Mouse (Mus musculus) right cerebral cortex, postnatal 14 days (tissue): ENCODE data around the gene Commd1.
A peak's percentile ranks its signal among the peaks of the same experiment; 100 is the strongest.

Experiments
- DNase-seq: peaks from one replicate; pipeline ENCODE4 v3.0.0; 2022

Commd1 gene

DNA sequence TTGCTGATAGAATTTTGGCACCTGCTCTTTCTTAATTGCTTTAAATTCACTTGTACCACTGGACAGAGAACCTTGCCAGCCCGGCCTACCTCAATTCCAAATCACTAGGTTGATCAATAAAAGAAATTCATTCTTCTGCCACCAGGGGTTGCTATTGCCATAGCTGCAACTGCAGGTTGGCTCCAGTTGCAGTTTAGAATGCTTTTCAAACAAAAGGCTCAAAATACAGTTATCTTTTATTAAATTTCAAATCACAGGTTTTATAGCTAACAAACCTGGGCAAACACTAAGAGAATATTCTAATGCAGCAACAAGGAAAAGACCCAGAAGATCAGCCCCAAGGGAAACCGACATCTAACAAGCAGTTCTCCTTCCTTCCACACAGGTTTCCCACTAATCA, 5.2 kb upstream of the Commd1 start:
- no peak for DNase-seq

DNA sequence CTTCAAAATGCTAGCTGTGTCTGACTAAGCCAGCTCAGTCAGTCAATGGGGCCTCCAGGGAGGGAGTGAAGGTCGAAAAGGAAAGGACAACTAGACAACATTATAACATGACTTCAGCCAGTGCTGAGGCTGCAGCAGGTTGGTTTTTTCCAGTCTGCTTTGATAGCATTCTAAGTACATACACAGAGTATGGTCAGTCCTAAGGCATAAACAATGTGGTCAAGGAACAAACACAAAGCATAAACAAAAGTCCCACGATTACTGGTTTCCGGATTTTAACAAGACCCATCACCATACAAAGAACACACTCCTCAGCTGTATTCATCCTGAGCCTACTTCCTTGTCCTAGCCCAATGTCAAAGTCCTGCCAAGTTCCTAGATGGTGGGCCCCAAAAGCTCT, 3.3 kb upstream of the Commd1 start:
- no peak for DNase-seq

DNA sequence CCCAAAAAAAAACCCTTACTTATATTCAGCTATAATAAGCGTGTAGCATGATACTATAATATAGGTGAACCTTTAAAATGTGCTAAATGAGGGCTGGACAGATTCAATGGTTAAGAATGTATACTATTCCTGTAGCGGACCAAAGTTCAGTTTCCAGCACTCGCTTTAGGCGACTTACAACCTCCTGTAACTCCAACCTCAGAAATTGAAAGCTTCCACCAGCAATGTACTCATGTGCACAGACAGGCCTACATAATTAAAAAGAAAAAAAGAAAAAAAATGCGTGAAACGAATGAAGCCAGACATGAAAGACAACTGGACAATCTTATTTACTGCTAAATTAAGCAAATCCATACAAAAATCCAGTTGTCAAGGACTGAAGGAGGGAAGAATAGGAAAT, 664 bp upstream of the Commd1 start:
- DNase-seq: no peak

DNA sequence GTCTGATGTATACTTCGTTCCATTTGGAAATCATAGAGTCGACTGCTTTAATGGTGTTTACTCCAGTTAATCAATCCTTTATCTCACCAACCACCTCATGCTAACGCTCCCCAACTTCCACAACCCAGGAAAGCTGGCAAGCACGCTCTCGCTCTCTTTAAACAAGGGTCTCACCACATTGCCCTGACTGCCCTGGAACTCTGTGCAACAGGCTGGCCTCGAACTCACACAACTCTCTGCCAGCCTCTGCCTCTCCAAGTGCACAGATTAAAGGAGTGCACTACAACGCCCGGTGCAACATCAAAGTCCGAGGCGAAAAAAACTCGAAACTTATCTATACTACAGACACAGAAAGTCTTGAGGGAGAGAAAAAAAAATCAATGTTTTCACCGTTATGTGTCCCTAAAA, 635 bp downstream of the Commd1 start:
- DNase-seq: no peak

DNA sequence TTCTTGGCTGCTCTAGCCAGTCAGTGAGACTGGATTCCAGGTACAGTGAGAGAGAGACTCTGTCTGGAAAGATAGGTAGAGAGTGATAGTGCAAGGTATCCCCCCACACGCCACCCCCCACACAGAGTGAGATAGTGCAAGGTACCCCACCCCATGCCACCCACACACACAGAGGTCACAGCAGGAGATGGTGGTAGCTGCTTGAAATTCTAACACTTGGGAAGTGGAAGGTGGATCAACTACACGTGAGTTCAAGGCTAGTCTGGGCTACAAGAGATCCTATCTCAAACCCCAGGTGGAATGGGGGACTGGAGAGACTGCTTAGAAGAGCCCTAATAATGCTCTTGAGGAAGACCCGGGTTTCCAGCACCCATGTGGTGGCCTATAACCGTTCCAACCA, 1.1 kb downstream of the Commd1 start:
- DNase-seq: no peak

DNA sequence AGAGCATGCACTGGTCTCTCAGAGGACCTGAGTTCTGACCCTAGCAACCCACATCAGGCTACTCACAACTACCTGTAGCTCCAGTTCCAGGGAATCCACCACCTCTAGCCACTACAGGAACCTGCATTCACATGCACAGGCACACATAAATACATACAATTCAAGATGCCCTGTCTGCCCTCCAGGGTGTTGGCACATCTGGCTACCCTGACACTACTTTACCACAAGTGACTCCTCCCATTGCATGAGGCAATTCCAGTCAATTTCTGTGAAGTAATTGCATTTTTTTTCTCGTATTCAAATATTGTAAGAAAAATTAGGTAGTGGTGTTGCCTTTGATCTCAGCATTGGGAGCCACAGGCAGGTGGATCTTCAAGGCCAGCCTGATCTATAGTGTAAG, 3.0 kb downstream of the Commd1 start:
- no peak for DNase-seq

DNA sequence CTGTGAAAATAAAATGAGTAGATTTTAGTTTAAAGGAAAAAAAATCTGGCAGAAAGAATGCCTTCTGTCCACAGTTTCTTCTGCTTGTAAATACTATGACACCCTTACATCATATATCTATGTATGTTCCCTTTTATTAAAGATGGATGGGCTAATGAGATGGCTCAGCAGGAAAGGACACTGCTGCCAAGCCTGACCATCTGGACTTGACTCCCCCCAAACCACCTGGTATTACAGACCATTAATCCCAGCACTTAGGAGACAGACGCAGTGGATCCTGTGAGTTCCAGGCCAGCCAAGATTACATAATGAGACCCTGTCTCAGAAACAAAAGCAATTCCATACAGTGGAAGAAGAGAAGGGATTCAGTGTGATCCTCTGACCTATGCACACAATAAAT, 3.5 kb downstream of the Commd1 start:
- DNase-seq: no peak

DNA sequence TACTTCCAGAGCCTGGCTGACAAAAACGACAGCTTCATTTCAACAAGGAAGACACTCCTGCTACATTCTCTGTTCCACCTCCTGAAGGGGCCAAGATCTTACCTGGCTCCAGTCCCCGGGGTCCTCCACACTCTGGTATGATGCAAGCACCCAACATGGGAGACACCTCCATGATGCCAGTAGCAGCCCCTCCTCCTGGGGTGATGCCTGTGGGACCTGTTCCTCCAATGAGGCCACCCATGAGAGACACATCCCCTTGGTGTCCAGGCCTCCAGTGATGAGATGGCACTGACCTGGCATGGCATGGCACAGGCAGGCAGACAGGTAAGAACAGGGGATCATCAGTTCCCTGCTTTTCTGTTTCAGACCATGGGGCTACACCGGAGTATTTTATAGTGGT, 4.0 kb downstream of the Commd1 start:
- no peak for DNase-seq

DNA sequence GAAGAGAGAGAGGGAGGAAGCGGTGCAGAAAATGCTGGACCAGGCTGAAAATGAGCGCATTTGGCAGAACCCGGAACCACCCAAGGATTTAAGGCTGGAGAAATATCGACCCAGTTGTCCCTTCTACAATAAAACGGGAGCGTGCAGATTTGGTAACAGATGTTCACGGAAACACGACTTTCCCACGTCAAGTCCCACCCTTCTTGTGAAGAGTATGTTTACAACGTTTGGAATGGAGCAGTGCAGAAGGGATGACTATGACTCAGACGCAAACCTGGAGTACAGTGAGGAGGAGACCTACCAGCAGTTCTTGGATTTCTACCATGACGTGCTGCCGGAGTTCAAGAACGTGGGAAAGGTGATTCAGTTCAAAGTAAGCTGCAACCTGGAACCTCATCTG, 8.6 kb downstream of the Commd1 start:
- no peak for DNase-seq

DNA sequence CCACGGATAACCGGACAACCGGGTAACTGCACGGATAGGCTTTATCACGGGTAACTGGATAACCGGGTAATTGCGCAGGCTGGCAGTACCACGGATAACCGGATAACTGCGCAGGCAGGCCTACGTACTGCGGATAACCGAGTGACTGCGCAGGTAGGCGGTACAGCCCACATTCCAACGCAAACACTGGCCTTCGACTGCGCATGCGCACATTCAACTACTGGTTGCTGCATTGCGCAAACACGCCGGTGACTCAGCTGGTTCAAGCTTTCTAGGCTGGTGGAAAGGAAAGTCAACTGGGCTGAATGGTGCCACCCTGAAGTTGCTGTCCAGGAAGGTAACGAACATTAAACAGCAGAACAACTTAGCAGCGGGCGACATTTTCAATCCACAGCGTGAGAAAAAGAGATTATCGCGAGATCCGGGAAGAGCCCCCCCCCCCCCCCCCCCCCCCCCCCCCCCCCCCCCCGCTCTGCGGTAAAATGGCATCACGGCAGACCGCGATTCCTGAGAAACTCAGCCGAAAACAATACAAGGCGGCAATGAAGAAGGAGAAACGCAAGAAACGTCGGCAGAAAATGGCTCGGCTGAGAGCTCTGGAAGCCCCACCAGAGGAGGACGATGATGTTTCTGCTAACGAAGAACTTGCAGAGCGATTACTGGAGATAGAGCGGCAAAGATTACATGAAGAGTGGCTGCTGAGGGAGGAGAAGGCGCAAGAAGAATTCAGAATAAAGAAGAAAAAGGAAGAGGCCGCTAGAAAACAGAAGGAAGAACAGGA, 9.2 kb downstream of the Commd1 start:
- DNase-seq: peak; percentile 78

DNA sequence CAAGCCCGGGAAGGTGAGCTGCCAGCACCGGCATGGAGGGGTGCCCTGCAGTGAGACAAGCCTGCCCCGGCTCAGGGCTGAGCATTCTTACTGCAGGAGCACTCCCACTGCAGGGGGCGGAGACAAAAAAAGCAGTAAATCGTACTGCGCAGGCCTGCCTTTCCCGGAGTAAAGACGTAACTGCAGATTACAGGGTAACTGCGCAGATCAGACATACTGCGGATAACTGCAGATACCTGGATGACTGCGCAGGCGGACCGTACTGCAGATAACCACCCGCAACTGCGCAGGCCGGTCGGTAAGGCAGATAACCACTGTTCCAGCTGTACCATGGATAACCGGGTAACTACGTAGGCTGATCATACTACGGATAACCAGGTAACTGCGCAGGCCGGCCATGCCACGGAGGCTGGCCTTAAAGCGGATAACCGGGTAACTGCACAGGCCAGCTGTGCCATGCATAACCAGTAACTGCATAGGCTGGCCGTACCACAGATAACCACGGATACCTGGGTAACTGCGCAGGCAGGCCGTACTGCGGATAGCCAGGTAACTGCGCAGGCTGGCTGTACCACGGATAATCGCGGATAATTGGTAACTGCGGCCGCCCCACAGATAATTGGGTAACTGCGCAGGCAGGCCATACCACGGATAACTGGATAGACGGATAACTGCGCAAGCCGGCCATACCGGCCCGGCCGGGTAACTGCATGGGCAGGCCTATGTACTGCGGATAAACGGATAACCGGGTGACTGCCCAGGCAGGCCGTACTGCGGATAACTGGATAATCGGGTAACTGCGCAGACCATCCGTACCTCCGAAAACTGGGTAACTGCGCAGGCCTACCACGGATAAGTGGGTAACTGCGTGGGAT, 10.1 kb downstream of the Commd1 start, which contains the start of gene Zrsr1:
TSS of gene Zrsr1 (plus strand) at position 171 of the 875 bp plus-strand sequence.
- peak; percentile 57 for DNase-seq

DNA sequence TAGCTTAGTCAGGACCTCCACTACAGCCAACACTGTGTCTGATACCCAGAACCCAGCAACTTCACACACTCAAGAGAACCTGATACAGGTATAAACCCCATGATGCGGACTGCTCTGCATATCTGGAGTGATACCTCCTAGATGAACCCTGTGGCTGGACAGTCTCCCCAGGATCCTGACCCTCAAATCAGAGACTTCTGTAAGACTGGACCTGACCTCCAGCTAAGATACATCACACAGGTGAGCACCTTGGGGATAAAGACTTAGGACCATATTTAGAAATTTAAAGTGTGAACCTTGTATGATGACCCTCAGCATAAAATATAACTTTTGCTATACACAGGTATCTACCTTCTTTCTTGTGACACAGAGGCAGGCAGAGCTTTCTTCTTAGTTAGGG, 11.6 kb downstream of the Commd1 start:
- DNase-seq: no peak

DNA sequence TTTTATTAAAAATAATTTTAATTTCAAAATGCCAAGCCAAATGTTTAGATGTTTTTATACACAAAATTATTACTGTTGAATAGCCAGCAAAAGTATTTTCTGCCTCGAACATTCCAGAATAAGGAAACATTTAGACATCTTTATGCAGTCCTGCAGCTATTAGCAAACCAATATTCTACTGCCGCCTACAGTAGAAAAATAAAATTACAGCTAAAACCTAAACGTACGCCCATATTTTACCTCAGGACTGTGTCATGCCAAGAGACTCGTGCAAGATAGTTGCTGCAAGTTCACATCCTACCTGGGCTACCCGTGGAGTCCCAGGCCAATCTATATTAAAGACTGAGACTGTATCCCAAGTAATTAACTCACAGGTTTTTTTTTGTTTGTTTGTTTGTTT, 12.7 kb downstream of the Commd1 start:
- DNase-seq: no peak

DNA sequence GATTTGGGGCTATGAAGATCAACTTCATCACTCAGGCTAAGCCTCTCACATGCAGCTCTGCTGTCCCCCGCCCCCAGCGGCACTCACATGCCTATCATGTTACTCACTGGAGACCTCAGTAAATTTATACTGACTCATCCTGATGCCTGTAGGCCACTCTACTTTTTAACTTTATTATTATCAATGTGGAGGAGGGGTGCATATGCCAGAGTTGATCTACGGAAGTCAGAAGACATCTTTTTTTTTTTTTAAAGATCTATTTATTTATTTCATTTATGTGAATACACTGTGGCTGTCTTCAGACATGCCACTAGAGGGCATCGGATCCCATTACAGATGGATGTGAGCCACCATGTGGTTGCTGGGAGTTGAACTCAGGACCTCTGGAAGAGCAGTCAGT, 16.7 kb downstream of the Commd1 start:
- DNase-seq: no peak

DNA sequence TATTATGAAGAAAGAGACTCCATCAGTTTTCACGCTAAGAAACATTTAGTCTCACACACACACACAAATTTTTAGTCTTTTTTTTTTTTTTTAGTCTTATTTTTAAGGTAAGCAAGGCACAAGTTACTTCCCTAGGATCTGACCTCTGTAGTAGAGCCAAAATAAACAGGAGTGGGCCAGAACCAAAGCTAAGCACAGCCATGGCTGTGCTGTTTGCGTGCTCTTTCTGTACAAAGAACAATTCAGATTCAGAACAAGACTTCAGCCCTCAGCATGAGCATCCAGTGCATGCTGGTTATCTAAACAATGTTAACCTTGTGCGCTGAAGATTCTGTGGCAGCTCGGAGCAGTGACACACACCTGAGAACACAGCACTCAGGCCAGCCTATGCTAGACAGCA, 17.8 kb downstream of the Commd1 start:
- DNase-seq: no peak

DNA sequence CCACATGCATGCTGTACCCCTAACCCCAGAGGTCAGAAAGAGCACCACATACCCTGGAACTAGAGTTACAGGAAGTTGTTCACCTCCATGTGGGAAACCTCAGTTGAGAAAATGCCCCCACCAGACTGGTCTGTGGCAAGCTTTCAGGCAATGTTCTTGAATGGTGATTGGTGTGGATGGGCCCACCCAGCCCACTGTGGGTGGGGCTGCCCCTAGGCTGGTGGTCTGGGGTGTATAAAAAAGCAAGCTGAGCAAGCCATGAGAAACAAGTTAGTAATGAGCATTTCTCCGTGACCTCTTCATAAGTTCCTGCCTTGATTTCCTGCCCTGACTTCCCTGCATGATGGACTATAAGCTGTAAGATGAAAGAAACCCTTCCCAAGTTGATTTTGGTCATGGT, 20.1 kb downstream of the Commd1 start:
- no peak for DNase-seq

DNA sequence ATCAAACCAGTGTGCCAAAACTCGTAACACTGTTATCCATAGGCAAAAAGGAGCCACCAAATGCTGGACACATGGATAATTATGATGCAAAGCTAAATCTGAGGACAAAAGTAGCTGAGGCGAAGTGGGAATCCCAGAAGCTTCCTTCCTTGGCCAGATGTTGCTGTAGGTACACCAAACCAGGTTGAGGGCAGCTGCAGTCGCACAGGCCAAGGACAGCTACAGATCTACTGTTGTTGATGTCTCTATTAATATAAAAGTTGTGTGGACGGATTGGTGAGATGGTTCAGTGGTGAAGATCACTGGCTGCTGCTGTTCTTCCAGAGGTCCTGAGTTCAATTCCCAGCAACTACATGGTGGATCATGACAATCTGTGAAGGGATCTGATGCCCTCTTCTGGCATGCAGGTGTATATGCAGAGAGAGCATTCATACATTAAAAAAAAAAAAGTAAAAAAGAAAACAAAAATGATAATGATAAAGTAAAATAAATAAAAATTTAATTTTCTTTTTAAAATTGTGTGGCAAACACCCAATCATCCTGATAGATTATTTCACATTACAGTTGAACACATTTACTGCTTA, 24.3 kb downstream of the Commd1 start:
- no peak for DNase-seq

DNA sequence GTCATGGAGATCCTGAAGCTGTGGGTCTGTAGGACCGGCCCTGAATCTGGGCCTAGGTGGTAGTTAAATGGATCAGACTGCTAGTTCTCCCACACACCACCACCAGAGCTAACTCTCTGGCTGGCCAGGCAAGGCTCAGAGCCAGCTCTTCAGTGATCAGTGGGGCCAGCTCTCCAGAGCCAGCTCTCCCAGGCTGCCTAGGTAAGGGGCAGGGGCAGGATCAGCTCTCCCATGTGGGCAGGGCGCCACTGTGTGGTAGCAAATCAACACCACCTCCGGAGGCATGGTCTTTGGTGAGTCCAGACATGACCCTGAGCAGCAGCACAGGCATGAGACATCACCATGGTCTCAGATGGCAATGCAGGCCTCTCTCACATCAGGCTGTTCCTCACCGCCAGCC, 25.4 kb downstream of the Commd1 start:
- peak; percentile 33 for DNase-seq

DNA sequence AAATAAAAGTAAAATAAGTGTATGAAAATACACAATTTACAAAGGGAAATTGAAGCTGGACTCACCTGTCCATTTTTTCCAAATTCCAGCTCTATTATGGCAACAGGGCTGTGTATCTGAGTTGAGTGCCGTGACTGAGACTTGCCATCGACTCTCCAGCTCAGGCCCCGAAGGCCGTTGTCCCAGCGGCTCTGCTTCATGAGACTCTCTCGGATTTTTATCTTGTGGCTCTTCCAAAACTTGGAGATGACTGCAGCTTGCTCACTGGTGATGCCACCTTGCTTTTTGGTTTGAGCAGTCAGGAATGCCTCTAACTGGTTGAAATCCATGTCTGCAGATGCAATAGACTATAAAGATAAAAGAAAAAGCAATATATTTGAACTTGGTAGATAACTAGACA, 25.8 kb downstream of the Commd1 start:
- no peak for DNase-seq

DNA sequence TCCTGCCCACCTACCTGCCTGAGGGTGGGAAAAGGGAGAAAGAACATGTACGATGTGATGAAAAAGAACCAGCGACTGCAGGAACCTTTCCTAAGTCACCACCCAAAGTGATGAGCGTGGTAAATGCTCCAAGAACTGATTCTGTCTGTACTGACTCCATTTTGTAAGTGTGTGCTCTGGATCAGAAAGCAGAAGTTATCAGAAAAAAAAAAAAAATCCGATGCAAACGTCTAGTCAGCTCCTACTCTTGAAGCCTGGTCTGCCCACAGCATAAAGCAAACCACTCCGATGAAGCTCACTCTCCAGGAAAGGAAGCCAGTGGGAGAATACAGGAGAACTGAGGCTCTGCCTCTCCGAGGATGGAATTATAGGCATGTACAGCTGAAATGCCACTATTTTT, 29.5 kb downstream of the Commd1 start:
- no peak for DNase-seq

DNA sequence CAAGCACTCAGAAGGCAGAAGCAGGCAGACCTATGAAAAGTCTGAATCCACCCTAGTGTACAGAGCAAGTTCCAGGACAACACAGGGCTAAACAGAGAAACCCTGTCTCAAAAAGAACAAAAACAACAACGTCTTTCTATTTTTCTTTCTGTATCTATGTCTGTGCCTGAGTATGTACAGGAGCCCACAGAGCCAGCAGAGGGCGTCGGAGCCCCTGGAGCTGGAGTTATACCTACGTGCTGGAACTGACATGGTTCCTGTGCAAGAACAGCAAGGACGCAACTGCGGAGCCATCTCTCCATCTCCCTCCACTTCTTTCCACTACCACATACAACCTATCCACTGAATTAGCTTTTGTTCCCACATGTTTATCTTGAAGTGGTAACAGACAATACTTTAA, 32.1 kb downstream of the Commd1 start:
- no peak for DNase-seq

DNA sequence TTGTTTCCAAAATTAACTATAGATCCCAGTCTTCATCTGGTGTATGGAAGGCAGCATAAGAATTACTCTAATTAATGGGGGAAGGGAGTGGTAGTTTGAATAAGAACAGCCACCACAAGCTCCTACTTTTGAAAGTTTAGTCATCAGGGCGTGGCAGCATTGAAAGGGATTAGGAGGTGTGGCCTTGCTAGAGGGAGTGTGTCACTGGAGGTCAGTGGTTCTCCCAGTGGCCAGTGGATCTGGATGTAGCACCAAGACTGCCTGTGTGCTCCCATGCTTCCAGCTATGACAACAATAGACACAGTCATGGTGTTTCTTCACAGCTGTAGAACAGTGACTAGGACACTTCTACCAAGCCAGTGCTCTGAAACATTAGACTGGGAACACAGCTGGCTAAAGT, 33.1 kb downstream of the Commd1 start:
- DNase-seq: no peak

DNA sequence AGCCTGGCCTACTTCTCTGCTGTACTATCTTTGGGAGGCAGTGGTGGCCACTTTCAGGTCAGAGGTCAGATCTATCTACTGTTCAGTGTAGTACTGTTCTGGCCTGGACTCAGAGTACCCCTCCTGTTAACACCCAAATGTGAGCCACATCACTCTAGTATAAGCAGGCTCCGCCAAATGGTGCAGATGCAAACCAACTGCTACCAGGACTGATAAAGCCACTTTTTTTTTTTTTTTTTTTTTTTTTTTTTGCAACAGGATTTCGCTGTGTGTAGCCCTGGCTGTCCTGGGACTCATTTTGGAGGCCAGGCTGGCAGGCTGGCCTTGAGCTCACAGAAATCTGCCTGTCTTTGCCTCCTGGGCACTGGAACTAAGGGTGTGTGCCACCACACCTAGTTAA, 43.2 kb downstream of the Commd1 start:
- DNase-seq: no peak

DNA sequence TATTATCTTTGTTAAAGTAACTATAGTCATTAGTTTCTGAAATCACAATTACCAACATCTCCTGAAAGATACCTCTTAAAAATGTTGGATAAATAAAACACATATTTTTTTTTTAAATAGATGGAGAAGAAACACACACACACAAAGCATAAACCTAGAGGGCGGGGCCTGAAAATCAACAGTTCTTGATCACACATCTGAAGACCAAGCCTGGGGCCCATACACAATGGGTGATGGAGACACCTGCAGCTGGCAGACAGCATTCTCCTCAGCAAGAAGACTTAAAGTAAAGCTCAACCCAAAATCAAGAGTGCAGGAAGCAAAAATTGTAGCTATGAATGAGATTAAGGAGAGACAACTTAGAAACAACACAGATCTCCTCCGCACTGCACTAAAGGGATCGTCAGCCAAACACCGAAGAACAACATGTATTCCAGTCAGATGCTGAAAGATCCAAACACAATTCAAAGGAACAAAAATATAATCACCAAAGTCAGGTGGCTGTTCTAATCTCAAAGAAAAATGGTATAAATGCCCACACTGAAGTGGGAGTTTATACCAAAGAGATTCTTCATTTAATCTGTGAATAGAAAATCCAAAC, 44.4 kb downstream of the Commd1 start:
- no peak for DNase-seq
